Mouse (Mus musculus): Measurements from ENCODE around the gene Rhd. TPM values are rescaled to one million over a fixed set of nuclear protein-coding genes. Genes with fewer than 3 reads are reported as not detected.
A peak's percentile ranks its signal among the peaks of the same experiment; 100 is the strongest.
"Not testable (repeated sequence)": the region's sequence is repeated elsewhere in the genome, so short reads cannot be mapped to it uniquely, and the experiment has no call there.

Gene Rhd
- polyA plus RNA-seq, 1 experiment = 1.6 TPM

DNA sequence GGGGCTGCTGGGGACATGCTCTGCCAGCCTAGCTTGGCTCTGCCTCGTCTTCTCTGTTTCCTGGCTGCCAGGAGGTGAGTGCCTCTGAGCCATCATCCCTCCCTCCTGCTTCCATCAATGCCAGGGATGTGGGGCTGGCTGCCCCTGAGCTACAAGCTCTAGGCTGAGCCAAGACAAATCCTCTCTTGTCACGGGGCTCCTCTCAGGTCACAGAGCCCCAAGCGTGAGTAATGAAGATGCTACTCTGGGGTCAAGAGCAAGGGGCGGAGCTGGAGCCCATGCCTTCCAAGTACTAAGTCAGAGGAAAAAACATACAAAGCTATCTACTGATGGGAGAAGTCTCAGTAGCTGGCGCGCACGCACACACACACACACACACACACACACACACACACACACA is 38.7 kb downstream of the Rhd start:
- H3K4me3 ChIP-seq (ENCODE audit: control insufficient read depth, low read depth, low read length) = no peak overlapping the region
- no peak overlapping the region for H3K27ac ChIP-seq (ENCODE audit: control insufficient read depth, insufficient read depth, low read depth, low read length)
- H3K4me1 ChIP-seq (ENCODE audit: control insufficient read depth, insufficient read depth, low read length) = no peaks in the 10 kb centered on the region
- H3K27me3 ChIP-seq (ENCODE audit: control insufficient read depth, insufficient read depth, low read length) = no peaks in the 10 kb centered on the region
- no peak for TF ChIP-seq POLR2A (IDR thresholded peaks at IDR 0.05; ENCODE audit: control insufficient read depth, low read depth, low read length)
- TF ChIP-seq CTCF (IDR thresholded peaks at IDR 0.05; ENCODE audit: control insufficient read depth, insufficient read depth, insufficient replicate concordance, low read depth, low read length) = no peak
- H3K36me3 ChIP-seq (ENCODE audit: control insufficient read depth, insufficient read depth, low read length) = no peaks in the 10 kb centered on the region

DNA sequence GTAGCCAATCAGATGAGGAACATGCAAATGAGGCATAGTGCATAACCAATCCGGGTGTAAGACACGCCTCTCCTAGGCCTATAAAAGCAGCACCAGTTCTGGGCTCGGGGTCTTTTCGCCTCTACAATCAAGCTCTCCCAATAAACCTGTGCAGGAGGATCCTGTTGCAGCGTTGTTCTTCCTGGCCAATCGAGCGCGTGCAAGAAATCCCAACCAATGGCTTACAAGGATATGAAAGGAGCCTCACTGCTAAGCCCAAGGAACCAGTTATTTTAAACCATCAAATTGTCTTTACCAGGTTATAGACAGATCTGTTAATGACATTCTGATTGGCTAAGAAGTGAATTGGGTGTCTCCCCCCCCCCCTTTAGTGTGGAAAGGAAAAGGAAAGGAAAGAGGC is 47.1 kb downstream of the Rhd start:
- H3K36me3 ChIP-seq (ENCODE audit: control insufficient read depth, insufficient read depth, low read length); H3K27me3 ChIP-seq (ENCODE audit: control insufficient read depth, insufficient read depth, low read length); H3K4me1 ChIP-seq (ENCODE audit: control insufficient read depth, insufficient read depth, low read length); H3K27ac ChIP-seq (ENCODE audit: control insufficient read depth, insufficient read depth, low read depth, low read length): not testable (repeated sequence)
- H3K4me3 ChIP-seq (ENCODE audit: control insufficient read depth, low read depth, low read length) = peak overlapping the region; percentile 65; the same call in 1 of the 2 replicates

DNA sequence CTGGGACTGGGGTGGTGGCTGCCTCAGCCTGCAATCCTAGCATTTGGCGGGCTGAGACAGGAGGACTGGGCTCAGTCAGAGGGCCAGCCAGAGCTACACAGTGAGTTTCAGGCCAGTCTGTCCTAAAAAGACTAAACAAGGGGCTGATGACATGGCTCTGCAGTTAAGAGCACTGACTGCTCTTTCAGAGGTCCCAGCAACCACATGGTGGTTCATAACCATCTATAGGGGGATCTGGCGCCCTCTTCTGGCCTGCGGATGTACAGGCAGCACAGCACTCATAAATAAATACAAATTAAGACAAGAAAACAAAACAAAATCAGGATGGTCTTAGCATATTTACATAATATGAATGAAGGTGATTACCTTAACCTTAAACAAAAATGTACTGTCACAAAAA is 49.1 kb downstream of the Rhd start:
- no peak overlapping the region for H3K27ac ChIP-seq (ENCODE audit: control insufficient read depth, insufficient read depth, low read depth, low read length)
- peaks cover 5% of the 10 kb centered on the region for H3K4me1 ChIP-seq (ENCODE audit: control insufficient read depth, insufficient read depth, low read length)
- no peaks in the 10 kb centered on the region for H3K27me3 ChIP-seq (ENCODE audit: control insufficient read depth, insufficient read depth, low read length)
- peak overlapping the region; percentile 12 for H3K4me3 ChIP-seq (ENCODE audit: control insufficient read depth, low read depth, low read length)
- TF ChIP-seq POLR2A (IDR thresholded peaks at IDR 0.05; ENCODE audit: control insufficient read depth, low read depth, low read length) (no peak), CTCF (IDR thresholded peaks at IDR 0.05; ENCODE audit: control insufficient read depth, insufficient read depth, insufficient replicate concordance, low read depth, low read length) (peak; percentile 66; the same call in 1 of the 2 replicates)
- H3K36me3 ChIP-seq (ENCODE audit: control insufficient read depth, insufficient read depth, low read length) = no peaks in the 10 kb centered on the region

DNA sequence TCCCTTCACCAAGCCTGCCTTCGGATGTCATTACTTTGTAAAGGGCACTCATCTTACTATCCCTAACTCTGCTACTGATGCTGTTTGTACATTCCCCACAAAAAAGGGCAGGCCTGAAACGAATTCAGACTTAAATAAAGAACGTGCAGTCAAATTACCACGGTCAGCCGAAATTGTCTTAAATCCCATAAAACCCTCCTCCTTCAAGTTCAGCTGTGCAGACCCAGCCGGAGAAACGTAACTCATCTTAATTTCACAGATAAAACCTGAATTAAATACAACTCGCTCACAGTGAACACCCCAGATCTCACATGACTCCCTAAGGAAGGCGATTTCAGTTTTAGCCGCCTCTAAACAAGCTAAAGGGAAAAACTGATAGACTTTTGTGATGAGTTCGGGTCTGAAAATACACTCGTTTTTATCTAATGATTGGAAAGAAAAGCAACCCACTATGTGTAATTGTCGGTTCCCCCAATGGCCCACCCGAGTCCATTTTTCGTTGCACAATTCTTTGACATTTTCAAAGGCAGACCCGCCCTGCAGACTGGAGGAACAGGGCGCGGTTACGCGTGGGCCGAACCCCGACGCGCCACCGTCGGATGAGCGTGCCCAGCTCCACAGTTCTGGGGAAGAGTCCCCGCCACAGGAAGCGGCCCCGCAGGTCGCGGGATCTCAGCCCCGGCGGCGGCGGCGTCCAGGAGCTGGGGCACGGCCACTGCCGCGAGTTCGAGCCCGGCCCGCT is 50.0 kb downstream of the Rhd start:
- H3K36me3 ChIP-seq (ENCODE audit: control insufficient read depth, insufficient read depth, low read length) = no peaks in the 10 kb centered on the region
- H3K27me3 ChIP-seq (ENCODE audit: control insufficient read depth, insufficient read depth, low read length) = no peaks in the 10 kb centered on the region
- peak overlapping the region; percentile 88 for H3K4me3 ChIP-seq (ENCODE audit: control insufficient read depth, low read depth, low read length)
- TF ChIP-seq POLR2A (IDR thresholded peaks at IDR 0.05; ENCODE audit: control insufficient read depth, low read depth, low read length) (no peak), CTCF (IDR thresholded peaks at IDR 0.05; ENCODE audit: control insufficient read depth, insufficient read depth, insufficient replicate concordance, low read depth, low read length) (no peak)
- peaks cover 7% of the 10 kb centered on the region for H3K4me1 ChIP-seq (ENCODE audit: control insufficient read depth, insufficient read depth, low read length)
- H3K27ac ChIP-seq (ENCODE audit: control insufficient read depth, insufficient read depth, low read depth, low read length) = peak overlapping the region; percentile 46

DNA sequence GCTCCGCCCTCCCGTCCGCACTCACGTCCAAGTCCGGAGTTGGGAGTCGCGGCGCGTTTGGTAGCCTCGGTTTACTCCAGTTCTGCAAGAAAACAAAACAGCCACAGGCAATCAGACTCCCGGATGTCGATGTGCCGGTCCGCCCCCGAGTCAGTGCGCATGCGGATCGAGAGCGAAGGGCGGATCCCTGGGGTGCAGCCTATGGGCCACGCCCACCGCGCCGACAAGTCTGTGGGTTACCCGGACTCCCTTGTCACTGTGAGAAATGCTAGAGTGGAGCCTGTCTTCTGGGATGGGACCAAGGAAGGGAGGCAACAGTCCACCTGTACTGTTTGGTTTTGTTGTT is 50.5 kb downstream of the Rhd start, which contains the start of gene Tmem50a:
Gene Tmem50a (minus strand): TSS at position 161 of the 346 bp plus-strand sequence.
- peak within 1 kb of the TSS; percentile 46 for H3K27ac ChIP-seq (ENCODE audit: control insufficient read depth, insufficient read depth, low read depth, low read length)
- peak within 1 kb of the TSS; percentile 88 for H3K4me3 ChIP-seq (ENCODE audit: control insufficient read depth, low read depth, low read length)
- H3K36me3 ChIP-seq (ENCODE audit: control insufficient read depth, insufficient read depth, low read length) = no peaks in the 10 kb centered on the region
- TF ChIP-seq CTCF (IDR thresholded peaks at IDR 0.05; ENCODE audit: control insufficient read depth, insufficient read depth, insufficient replicate concordance, low read depth, low read length) (no peak), POLR2A (IDR thresholded peaks at IDR 0.05; ENCODE audit: control insufficient read depth, low read depth, low read length) (peak; percentile 65)
- H3K27me3 ChIP-seq (ENCODE audit: control insufficient read depth, insufficient read depth, low read length) = no peaks in the 10 kb centered on the region
- peaks cover 7% of the 10 kb centered on the region for H3K4me1 ChIP-seq (ENCODE audit: control insufficient read depth, insufficient read depth, low read length)

DNA sequence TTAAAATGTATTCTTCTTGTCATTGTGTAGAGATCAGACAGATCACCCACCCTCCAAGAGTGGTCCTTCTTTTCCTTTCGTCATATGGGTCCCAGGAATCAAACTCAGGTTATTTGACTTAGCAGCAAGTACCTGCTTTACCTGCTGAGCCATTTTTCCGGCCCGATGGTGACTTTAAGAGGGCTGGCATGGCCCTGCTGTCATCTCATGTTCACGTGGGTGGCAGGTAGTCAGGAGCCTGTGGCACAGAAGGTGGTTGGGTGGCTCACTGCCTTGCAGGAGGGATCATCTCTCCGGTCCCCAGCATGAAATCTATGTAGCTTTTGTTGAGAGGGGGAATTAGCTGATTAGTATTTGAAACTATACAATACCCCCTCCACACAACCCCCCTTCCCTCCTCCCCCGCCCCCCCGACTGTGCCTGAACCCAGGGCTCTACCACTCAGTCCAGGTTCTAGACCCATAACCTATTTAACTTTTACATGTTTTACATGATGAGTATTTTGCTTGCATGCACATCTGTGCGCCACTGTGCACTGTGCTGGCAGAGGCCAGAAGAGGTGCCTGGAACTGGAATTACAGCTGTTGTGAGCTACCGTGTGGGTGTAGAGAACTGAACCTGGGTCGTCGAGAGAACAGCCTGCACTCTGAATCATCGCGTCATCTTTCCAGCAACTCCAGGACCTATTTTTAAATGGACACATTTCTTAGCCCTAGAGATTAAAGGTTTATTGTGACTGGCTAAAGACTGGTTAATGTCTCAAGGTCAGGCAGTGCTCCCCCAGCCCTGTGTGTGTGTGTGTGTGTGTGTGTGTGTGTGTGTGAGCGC is 51.1 kb downstream of the Rhd start:
- H3K4me1 ChIP-seq (ENCODE audit: control insufficient read depth, insufficient read depth, low read length) = peaks cover 9% of the 10 kb centered on the region
- no peaks in the 10 kb centered on the region for H3K27me3 ChIP-seq (ENCODE audit: control insufficient read depth, insufficient read depth, low read length)
- TF ChIP-seq POLR2A (IDR thresholded peaks at IDR 0.05; ENCODE audit: control insufficient read depth, low read depth, low read length) (no peak), CTCF (IDR thresholded peaks at IDR 0.05; ENCODE audit: control insufficient read depth, insufficient read depth, insufficient replicate concordance, low read depth, low read length) (no peak)
- H3K36me3 ChIP-seq (ENCODE audit: control insufficient read depth, insufficient read depth, low read length) = no peaks in the 10 kb centered on the region
- H3K4me3 ChIP-seq (ENCODE audit: control insufficient read depth, low read depth, low read length) = peak overlapping the region; percentile 88
- peak overlapping the region; percentile 46; the same call in 1 of the 2 replicates for H3K27ac ChIP-seq (ENCODE audit: control insufficient read depth, insufficient read depth, low read depth, low read length)

DNA sequence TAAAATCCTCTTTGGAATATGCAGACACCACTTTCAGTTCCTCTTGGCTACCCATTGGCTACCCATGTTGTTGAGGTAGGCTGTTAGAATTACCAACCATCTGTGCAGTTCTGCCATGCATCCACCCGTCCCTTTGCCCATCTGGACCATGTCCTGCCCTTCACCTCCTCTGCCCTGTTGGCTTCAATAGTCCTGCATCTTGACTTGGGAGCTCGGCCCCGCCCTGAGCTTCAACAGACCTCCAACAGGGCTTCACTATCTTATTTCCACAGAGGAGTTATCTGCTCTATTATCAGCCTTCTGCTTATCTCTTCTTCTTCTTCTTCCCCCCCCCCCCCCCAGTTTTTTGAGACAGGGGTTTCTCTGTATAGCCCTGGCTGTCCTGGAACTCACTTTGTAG is 52.9 kb downstream of the Rhd start:
- no peak for TF ChIP-seq CTCF (IDR thresholded peaks at IDR 0.05; ENCODE audit: control insufficient read depth, insufficient read depth, insufficient replicate concordance, low read depth, low read length)
- no peak for TF ChIP-seq POLR2A (IDR thresholded peaks at IDR 0.05; ENCODE audit: control insufficient read depth, low read depth, low read length)
- H3K4me1 ChIP-seq (ENCODE audit: control insufficient read depth, insufficient read depth, low read length) = peaks cover 11% of the 10 kb centered on the region
- H3K4me3 ChIP-seq (ENCODE audit: control insufficient read depth, low read depth, low read length) = no peak overlapping the region
- H3K27ac ChIP-seq (ENCODE audit: control insufficient read depth, insufficient read depth, low read depth, low read length) = no peak overlapping the region
- no peaks in the 10 kb centered on the region for H3K27me3 ChIP-seq (ENCODE audit: control insufficient read depth, insufficient read depth, low read length)
- no peaks in the 10 kb centered on the region for H3K36me3 ChIP-seq (ENCODE audit: control insufficient read depth, insufficient read depth, low read length)
